Mouse (Mus musculus) brain, embryonic 14.5 days (tissue): ENCODE data around the gene Hoxb8.

Source experiments
- CTCF ChIP-seq: fragments of 200-500 bp; IDR thresholded peaks from 2 replicates; pipeline ENCODE4 v1.5.1; 2012; ENCODE audit warnings: inconsistent platforms, mild to moderate bottlenecking, moderate library complexity, borderline replicate concordance; ENCODE audit not compliant: insufficient read depth, insufficient read length; ENCODE audit errors: extremely low read depth
- POLR2A ChIP-seq: fragments of 200-500 bp; IDR thresholded peaks from 2 replicates; pipeline ENCODE4 v1.6.1; 2012; ENCODE audit warnings: mild to moderate bottlenecking, inconsistent platforms, borderline replicate concordance; ENCODE audit not compliant: poor library complexity, insufficient read depth, insufficient read length, severe bottlenecking; ENCODE audit errors: extremely low read depth

GRCm38 (mm10) chr11:96309288-96309687, 27.6 kb downstream of the Hoxb8 start:
- TF ChIP-seq POLR2A (no peak), CTCF (no peak)
